Mouse (Mus musculus) forebrain, embryonic 15.5 days (tissue): ENCODE data around the gene Mesd. TPM values are rescaled to one million over a fixed set of nuclear protein-coding genes. Genes with fewer than 3 reads are reported as not detected.
"Not testable (repeated sequence)": the region's sequence is repeated elsewhere in the genome, so short reads cannot be mapped to it uniquely, and the experiment has no call there.

Source experiments
- ATAC-seq: fragments of 200-750 bp; cut with Nextera tagmentation; replicated peaks from 2 replicates; pipeline ENCODE4 v1.8.0; 2017; ENCODE audit warnings: mild to moderate bottlenecking, moderate TSS enrichment, moderate library complexity
- H3K27ac ChIP-seq: fragments of 300-500 bp; sonication (generic); replicated peaks from 2 replicates; pipeline ENCODE4 v1.5.1; 2015; ENCODE audit warnings: mild to moderate bottlenecking, inconsistent platforms
- H3K27me3 ChIP-seq: fragments of 300-500 bp; sonication (generic); 2 replicates; pipeline ENCODE4 v1.6.1; 2015; ENCODE audit warnings: inconsistent platforms
- H3K36me3 ChIP-seq: fragments of 300-500 bp; sonication (generic); 2 replicates; pipeline ENCODE4 v1.6.1; 2015; ENCODE audit warnings: mild to moderate bottlenecking, inconsistent platforms
- H3K4me1 ChIP-seq: fragments of 300-500 bp; sonication (generic); 2 replicates; pipeline ENCODE4 v1.6.1; 2015; ENCODE audit warnings: inconsistent platforms
- H3K4me2 ChIP-seq: fragments of 300-500 bp; sonication (generic); replicated peaks from 2 replicates; pipeline ENCODE4 v1.6.1; 2015; ENCODE audit warnings: mild to moderate bottlenecking, inconsistent platforms
- H3K4me3 ChIP-seq: fragments of 300-500 bp; sonication (generic); 2 replicates; pipeline ENCODE4 v1.5.1; 2015; ENCODE audit warnings: mild to moderate bottlenecking, inconsistent platforms
- H3K9ac ChIP-seq: fragments of 300-500 bp; sonication (generic); replicated peaks from 2 replicates; pipeline ENCODE4 v1.6.1; 2015; ENCODE audit warnings: mild to moderate bottlenecking, inconsistent platforms
- H3K9me3 ChIP-seq: fragments of 300-500 bp; sonication (generic); 2 replicates; pipeline ENCODE4 v1.6.1; 2016; ENCODE audit warnings: inconsistent platforms
- WGBS: fragments of 180-500 bp; shearing (Covaris S2); methylation state at CpG from one replicate; pipeline ENCODE4 v1.1.7; 2015; ENCODE audit warnings: mixed read lengths; 5-methylcytosine and 5-hydroxymethylcytosine counted together
- polyA plus RNA-seq: library from polyadenylated mRNA; unstranded; fragments of >200 nt; fragmentation: Nextera tagmentation; extraction: Ambion mirVana; gene quantifications from 2 replicates; pipeline ENCODE4 v1.2.1, GENCODE M21; 2015

The Mesd gene
- polyA plus RNA-seq, 1 experiment from 2014 or later, result 73.2 TPM

- ATAC-seq, result peak; percentile 70
- Histone ChIP-seq H3K27me3 (no peaks in the 10 kb centered on the region), H3K4me2 (peak overlapping the region; percentile 76), H3K27ac (peak overlapping the region; percentile 88), H3K4me3 (peak overlapping the region; percentile 66), H3K9ac (peak overlapping the region; percentile 73), H3K9me3 (no peaks in the 10 kb centered on the region), H3K4me1 (peaks cover 51% of the 10 kb centered on the region), H3K36me3 (no peaks in the 10 kb centered on the region)
- under 1% methylated on average over 82 of the region's 91 CpGs for WGBS
Measured at GRCm38 (mm10) chr7:83883276-83884020, 818 bp upstream of the Mesd start.

DNA sequence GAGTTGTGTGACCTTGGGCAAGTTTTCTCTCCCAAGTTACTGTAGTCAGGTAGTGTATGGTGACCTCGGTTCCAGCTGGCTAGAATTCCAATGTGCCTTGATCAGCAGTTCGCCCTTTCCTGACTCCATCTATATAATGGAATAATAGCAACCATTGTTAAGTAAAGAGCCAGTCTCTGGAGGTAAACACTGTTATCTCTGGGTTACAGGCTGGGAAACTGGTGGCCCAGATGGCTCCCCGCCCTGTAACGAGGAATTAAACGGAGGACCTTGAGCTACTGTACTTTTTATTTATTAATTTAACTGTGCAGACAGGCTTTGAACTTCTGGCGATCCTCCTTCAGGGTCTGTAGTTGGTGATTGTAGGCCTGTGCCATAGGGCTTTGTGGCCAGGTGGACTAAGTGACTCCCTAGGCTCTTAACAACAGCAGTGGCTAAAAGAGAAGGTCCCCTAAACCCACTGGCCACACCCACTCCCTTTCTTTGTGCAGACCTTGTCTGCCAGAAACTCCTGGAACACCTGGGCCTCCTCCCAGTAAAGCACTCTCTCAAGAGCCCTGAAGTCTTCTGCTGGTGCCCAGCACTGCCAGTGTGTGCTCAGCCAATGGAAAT, 761 bp downstream of the Mesd start:
- H3K27ac ChIP-seq, result peak overlapping the region; percentile 88
- H3K27me3 ChIP-seq, result no peaks in the 10 kb centered on the region
- peaks cover 38% of the 10 kb centered on the region for H3K4me1 ChIP-seq
- H3K9me3 ChIP-seq, result no peaks in the 10 kb centered on the region
- no peaks in the 10 kb centered on the region for H3K36me3 ChIP-seq
- H3K4me2 ChIP-seq, result peak overlapping the region; percentile 76
- ATAC-seq, result no peak; the same call in 1 of the 2 replicates
- WGBS, result 40% methylated on average over 6 of the region's 6 CpGs
- peak overlapping the region; percentile 66 for H3K4me3 ChIP-seq
- peak overlapping the region; percentile 73; the same call in 1 of the 2 replicates for H3K9ac ChIP-seq

GRCm38 (mm10) chr7:83885835-83886234, 1.6 kb downstream of the Mesd start:
- WGBS, result 91% methylated on average over 4 of the region's 4 CpGs
- H3K4me1 ChIP-seq, result peaks cover 30% of the 10 kb centered on the region
- H3K9me3 ChIP-seq, result no peaks in the 10 kb centered on the region
- H3K9ac ChIP-seq, result no peak overlapping the region
- no peaks in the 10 kb centered on the region for H3K36me3 ChIP-seq
- no peak overlapping the region for H3K4me2 ChIP-seq
- no peak for ATAC-seq
- H3K4me3 ChIP-seq, result no peak overlapping the region
- no peaks in the 10 kb centered on the region for H3K27me3 ChIP-seq
- H3K27ac ChIP-seq, result no peak overlapping the region

- Histone ChIP-seq H3K27me3 (no peaks in the 10 kb centered on the region), H3K4me2 (no peak overlapping the region), H3K4me3 (no peak overlapping the region), H3K36me3 (no peaks in the 10 kb centered on the region), H3K27ac (no peak overlapping the region), H3K9ac (no peak overlapping the region), H3K4me1 (peaks cover 22% of the 10 kb centered on the region), H3K9me3 (no peaks in the 10 kb centered on the region)
- 94% methylated on average over 6 of the region's 6 CpGs for WGBS
- ATAC-seq, result no peak
Measured at GRCm38 (mm10) chr7:83886366-83887129, 2.3 kb downstream of the Mesd start.

- H3K27me3 ChIP-seq, result no peaks in the 10 kb centered on the region
- no peak for ATAC-seq
- H3K4me3 ChIP-seq, result no peak overlapping the region
- 79% methylated on average over 3 of the region's 3 CpGs for WGBS
- H3K36me3 ChIP-seq, result no peaks in the 10 kb centered on the region
- no peak overlapping the region for H3K27ac ChIP-seq
- no peak overlapping the region for H3K9ac ChIP-seq
- H3K4me1 ChIP-seq, result peaks cover 24% of the 10 kb centered on the region
- H3K4me2 ChIP-seq, result no peak overlapping the region
- H3K9me3 ChIP-seq, result no peaks in the 10 kb centered on the region
Measured at GRCm38 (mm10) chr7:83889383-83889782, 5.1 kb downstream of the Mesd start.

GRCm38 (mm10) chr7:83889946-83890345, 5.7 kb downstream of the Mesd start:
- H3K27me3 ChIP-seq, H3K4me3 ChIP-seq, H3K36me3 ChIP-seq, H3K9ac ChIP-seq, H3K27ac ChIP-seq, H3K4me2 ChIP-seq, H3K9me3 ChIP-seq, ATAC-seq: not testable (repeated sequence)
- WGBS, result 92% methylated on average over 5 of the region's 5 CpGs
- peaks cover 22% of the 10 kb centered on the region for H3K4me1 ChIP-seq

- Histone ChIP-seq H3K9ac (peak overlapping the region; percentile 69), H3K4me1 (peaks cover 20% of the 10 kb centered on the region), H3K27ac (peak overlapping the region; percentile 89), H3K4me2 (peak overlapping the region; percentile 91), H3K36me3 (peaks cover 14% of the 10 kb centered on the region), H3K4me3 (peak overlapping the region; percentile 67), H3K27me3 (no peaks in the 10 kb centered on the region), H3K9me3 (no peaks in the 10 kb centered on the region)
- 3% methylated on average over 44 of the region's 44 CpGs for WGBS
- peak; percentile 98 for ATAC-seq
Measured at GRCm38 (mm10) chr7:83891433-83892332, 7.4 kb downstream of the Mesd start.

- under 1% methylated on average over 21 of the region's 21 CpGs for WGBS
- H3K4me3 ChIP-seq, result peak overlapping the region; percentile 67
- no peak; the same call in 1 of the 2 replicates for ATAC-seq
- H3K9ac ChIP-seq, result peak overlapping the region; percentile 69
- H3K9me3 ChIP-seq, result no peaks in the 10 kb centered on the region
- peaks cover 20% of the 10 kb centered on the region for H3K4me1 ChIP-seq
- peak overlapping the region; percentile 91 for H3K4me2 ChIP-seq
- peaks cover 15% of the 10 kb centered on the region for H3K36me3 ChIP-seq
- H3K27me3 ChIP-seq, result no peaks in the 10 kb centered on the region
- H3K27ac ChIP-seq, result peak overlapping the region; percentile 89
Measured at GRCm38 (mm10) chr7:83892333-83892669, 8.0 kb downstream of the Mesd start.

DNA sequence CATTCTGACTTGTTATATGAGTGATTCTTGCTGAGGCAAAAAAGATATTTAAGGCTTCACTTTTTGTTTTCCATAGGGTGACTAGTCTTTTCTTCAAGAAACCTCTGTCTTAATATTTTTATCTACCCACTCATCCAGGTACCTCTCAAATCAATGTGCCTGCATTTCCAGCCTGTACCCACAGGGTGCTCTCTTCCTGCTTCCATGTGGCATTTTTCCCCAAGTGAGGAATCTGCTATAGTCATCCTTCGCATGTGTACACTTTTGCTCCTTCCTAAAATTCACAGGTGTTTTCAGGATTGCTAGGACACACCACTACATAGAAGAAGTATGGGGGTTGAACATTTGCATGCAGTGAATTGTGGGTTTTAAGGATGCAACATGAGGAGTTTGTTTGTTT, 10.1 kb downstream of the Mesd start:
- H3K9ac ChIP-seq, result no peak overlapping the region
- ATAC-seq, result no peak
- WGBS, result 98% methylated on average over 1 of the region's 1 CpGs
- H3K36me3 ChIP-seq, result peaks cover 33% of the 10 kb centered on the region
- no peak overlapping the region for H3K4me3 ChIP-seq
- no peak overlapping the region for H3K27ac ChIP-seq
- H3K9me3 ChIP-seq, result no peaks in the 10 kb centered on the region
- H3K4me1 ChIP-seq, result peaks cover 20% of the 10 kb centered on the region
- no peak overlapping the region for H3K4me2 ChIP-seq
- no peaks in the 10 kb centered on the region for H3K27me3 ChIP-seq

DNA sequence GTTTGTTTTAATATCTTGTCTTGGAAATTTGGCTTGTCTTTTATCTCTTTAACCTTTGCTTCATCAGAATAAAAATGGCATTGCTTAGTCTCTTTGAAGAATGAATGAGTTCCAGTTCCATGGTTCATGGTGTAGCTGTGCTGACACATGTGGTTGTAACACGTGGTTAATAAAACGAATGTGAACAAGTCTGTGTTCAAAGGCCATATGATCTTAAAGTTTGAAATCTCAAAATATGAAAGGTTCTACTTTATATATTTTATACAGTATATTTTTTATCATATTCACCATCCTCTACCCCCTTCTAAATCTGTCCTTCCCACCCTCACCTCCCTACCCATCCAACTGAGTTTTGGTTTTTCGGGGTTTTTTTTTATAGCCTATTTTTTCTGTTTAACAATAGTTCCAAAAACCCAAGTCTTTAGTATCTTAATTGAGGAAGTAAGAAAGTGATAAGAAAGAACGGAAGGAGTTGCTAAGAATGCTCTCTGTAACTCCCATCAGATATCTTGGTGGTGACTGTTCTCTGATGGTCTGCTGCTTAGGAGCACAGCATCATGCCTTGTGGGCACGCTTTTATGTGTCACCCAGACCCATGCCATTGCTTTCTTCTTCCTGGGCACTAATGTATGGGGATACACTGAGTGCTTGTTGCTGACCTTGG, 11.9 kb downstream of the Mesd start:
- no peak overlapping the region for H3K9ac ChIP-seq
- no peaks in the 10 kb centered on the region for H3K9me3 ChIP-seq
- ATAC-seq, result no peak
- no peaks in the 10 kb centered on the region for H3K27me3 ChIP-seq
- no peak overlapping the region for H3K4me3 ChIP-seq
- H3K4me1 ChIP-seq, result peaks cover 20% of the 10 kb centered on the region
- no peak overlapping the region for H3K27ac ChIP-seq
- no peak overlapping the region for H3K4me2 ChIP-seq
- 97% methylated on average over 5 of the region's 5 CpGs for WGBS
- peaks cover 39% of the 10 kb centered on the region for H3K36me3 ChIP-seq

GRCm38 (mm10) chr7:83898267-83898666, 14.0 kb downstream of the Mesd start:
- Histone ChIP-seq H3K36me3 (peaks cover 39% of the 10 kb centered on the region), H3K27ac (no peak overlapping the region), H3K4me2 (no peak overlapping the region), H3K9me3 (no peaks in the 10 kb centered on the region), H3K4me3 (no peak overlapping the region), H3K4me1 (peaks cover 12% of the 10 kb centered on the region), H3K27me3 (no peaks in the 10 kb centered on the region), H3K9ac (no peak overlapping the region)
- ATAC-seq, result no peak
- WGBS, result 93% methylated on average over 11 of the region's 11 CpGs
